Mouse (Mus musculus) forebrain, embryonic 16.5 days (tissue): Measurements from ENCODE around the gene Mc1r. TPM values are rescaled to one million over a fixed set of nuclear protein-coding genes. Genes with fewer than 3 reads are reported as not detected.
"Not testable (repeated sequence)": the region's sequence is repeated elsewhere in the genome, so short reads cannot be mapped to it uniquely, and the experiment has no call there.

Experiments used
- ATAC-seq: fragments of 200-750 bp; cut with Nextera tagmentation; 2 replicates; pipeline ENCODE4 v1.8.0; 2017; ENCODE audit warnings: mild to moderate bottlenecking, moderate library complexity
- H3K27ac ChIP-seq: fragments of 300-500 bp; sonication (generic); 2 replicates; pipeline ENCODE4 v1.5.1; 2014; ENCODE audit warnings: low read length, control low read depth
- H3K27me3 ChIP-seq: fragments of 300-500 bp; sonication (generic); replicated peaks from 2 replicates; pipeline ENCODE4 v1.6.1; 2014; ENCODE audit warnings: low read length; ENCODE audit not compliant: control insufficient read depth, insufficient read depth
- H3K36me3 ChIP-seq: fragments of 300-500 bp; sonication (generic); 2 replicates; pipeline ENCODE4 v1.6.1; 2014; ENCODE audit not compliant: control insufficient read depth, insufficient read depth
- H3K4me1 ChIP-seq: fragments of 300-500 bp; sonication (generic); replicated peaks from 2 replicates; pipeline ENCODE4 v1.6.1; 2014; ENCODE audit warnings: low read length; ENCODE audit not compliant: control insufficient read depth, insufficient read depth
- H3K4me2 ChIP-seq: fragments of 300-500 bp; sonication (generic); 2 replicates; pipeline ENCODE4 v1.6.1; 2014; ENCODE audit warnings: mild to moderate bottlenecking, low read length, control low read depth
- H3K4me3 ChIP-seq: fragments of 300-500 bp; sonication (generic); replicated peaks from 2 replicates; pipeline ENCODE4 v1.5.1; 2014; ENCODE audit warnings: mild to moderate bottlenecking, low read length, control low read depth
- H3K9ac ChIP-seq: fragments of 300-500 bp; sonication (generic); replicated peaks from 2 replicates; pipeline ENCODE4 v1.6.1; 2014; ENCODE audit warnings: low read depth, low read length, control low read depth
- H3K9me3 ChIP-seq: fragments of 300-500 bp; sonication (generic); 2 replicates; pipeline ENCODE4 v1.6.1; 2016; ENCODE audit warnings: low read length; ENCODE audit not compliant: control insufficient read depth
- WGBS: fragments of 180-500 bp; shearing (Covaris S2); extraction: QIAGEN DNeasy Blood & Tissue Kit; methylation state at CpG from one replicate; pipeline ENCODE4 v1.1.7; 2014; 5-methylcytosine and 5-hydroxymethylcytosine counted together
- polyA plus RNA-seq: library from polyadenylated mRNA; unstranded; fragments of >200 nt; fragmentation: Nextera tagmentation; extraction: Ambion mirVana; gene quantifications from 2 replicates; pipeline ENCODE4 v1.2.1, GENCODE M21; 2015

The Mc1r gene
- polyA plus RNA-seq, 1 experiment from 2014 or later = 0.09 TPM

GRCm38 (mm10) chr8:123442351-123442750, 35.4 kb downstream of the Mc1r start:
- H3K4me3 ChIP-seq = peak overlapping the region; percentile 84; the same call in 1 of the 2 replicates
- 81% methylated on average over 5 of the region's 5 CpGs for WGBS
- peaks cover 12% of the 10 kb centered on the region for H3K4me1 ChIP-seq
- H3K27me3 ChIP-seq = no peaks in the 10 kb centered on the region
- H3K36me3 ChIP-seq = no peaks in the 10 kb centered on the region
- peak overlapping the region; percentile 83 for H3K4me2 ChIP-seq
- no peak overlapping the region for H3K27ac ChIP-seq
- H3K9me3 ChIP-seq = no peaks in the 10 kb centered on the region
- no peak overlapping the region for H3K9ac ChIP-seq
- no peak for ATAC-seq

DNA sequence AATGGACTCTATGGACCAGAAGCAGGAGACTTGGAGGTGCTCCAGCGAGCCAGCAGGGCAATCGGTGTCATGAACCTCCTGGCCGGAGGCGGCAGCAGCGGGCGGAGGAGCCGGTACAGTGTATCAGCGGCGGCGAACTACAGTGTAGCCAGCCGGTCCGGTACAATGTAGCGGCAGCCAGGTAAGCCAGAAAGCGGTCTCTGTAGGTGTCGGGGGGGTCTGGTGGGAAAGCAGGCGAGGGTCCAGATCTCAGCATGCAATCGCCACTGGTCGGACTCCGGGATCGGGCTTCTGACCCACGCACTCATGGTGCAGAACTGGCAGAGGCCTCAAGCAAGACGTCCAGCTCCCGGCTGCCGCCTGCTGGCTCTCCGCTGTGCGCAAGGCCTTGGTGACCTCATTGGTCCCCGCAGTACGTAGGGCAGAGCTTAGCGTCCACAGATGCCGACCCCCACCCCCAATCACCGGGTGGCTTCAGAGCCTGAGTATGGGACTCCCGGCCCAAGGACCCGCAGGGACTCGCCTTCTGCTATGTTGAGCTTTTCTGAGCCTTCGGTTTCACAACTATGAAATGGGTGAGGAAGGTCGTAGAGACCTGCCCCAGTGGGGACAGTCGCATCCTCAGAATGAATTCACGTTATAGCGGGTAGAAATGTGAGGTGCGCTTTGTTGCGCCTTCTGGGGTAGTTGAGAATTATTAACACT, 36.1 kb downstream of the Mc1r start:
- no peaks in the 10 kb centered on the region for H3K27me3 ChIP-seq
- H3K36me3 ChIP-seq = no peaks in the 10 kb centered on the region
- peak overlapping the region; percentile 83 for H3K4me2 ChIP-seq
- peak overlapping the region; percentile 31 for H3K27ac ChIP-seq
- H3K4me3 ChIP-seq = peak overlapping the region; percentile 84
- peak; percentile 96 for ATAC-seq
- peak overlapping the region; percentile 83 for H3K9ac ChIP-seq
- H3K4me1 ChIP-seq = peaks cover 12% of the 10 kb centered on the region
- no peaks in the 10 kb centered on the region for H3K9me3 ChIP-seq
- under 1% methylated on average over 41 of the region's 41 CpGs for WGBS

DNA sequence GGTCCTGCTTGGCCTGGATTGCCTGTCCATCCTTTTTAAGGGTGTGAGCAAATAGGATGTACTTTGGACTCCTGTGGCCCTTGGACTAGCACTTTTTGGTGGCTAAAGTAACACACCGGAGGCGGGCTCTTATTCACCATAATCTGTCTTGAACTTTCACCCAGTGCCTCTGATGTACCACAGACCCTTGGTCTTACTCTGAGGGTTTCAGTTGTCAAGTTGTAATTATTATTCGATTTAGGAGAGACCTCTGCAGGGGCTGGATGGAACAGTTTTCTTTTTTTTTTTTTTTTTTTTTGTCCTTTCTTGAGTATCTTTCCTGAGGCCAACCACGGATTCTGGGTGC, 36.6 kb downstream of the Mc1r start:
- H3K27ac ChIP-seq = no peak overlapping the region; the same call in 1 of the 2 replicates
- no peaks in the 10 kb centered on the region for H3K27me3 ChIP-seq
- H3K4me1 ChIP-seq = peaks cover 12% of the 10 kb centered on the region
- no peaks in the 10 kb centered on the region for H3K36me3 ChIP-seq
- 19% methylated on average over 4 of the region's 4 CpGs for WGBS
- H3K4me3 ChIP-seq = peak overlapping the region; percentile 84
- peak overlapping the region; percentile 83 for H3K9ac ChIP-seq
- ATAC-seq = no peak
- peak overlapping the region; percentile 83 for H3K4me2 ChIP-seq
- no peaks in the 10 kb centered on the region for H3K9me3 ChIP-seq

DNA sequence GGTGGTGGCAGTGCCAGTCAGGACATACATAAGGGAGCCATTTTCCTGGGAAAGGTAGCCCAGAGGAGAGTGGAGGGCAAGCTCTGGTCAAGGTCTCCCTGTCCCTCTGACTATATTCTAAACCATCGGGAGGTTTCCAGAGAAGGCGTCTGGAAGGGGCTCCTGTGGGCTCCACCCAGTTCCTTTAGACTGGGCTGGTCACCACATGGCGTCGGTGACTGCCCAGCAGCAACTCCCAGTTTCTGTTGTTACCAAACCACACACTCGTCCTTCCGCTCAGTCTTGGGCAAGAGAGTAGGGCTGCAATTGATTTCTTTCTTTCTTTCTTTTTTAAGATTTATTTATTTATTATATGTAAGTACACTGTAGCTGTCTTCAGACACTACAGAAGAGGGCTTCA, 37.2 kb downstream of the Mc1r start:
- no peak overlapping the region for H3K27ac ChIP-seq
- H3K36me3 ChIP-seq = no peaks in the 10 kb centered on the region
- no peak overlapping the region for H3K4me3 ChIP-seq
- no peaks in the 10 kb centered on the region for H3K9me3 ChIP-seq
- peaks cover 12% of the 10 kb centered on the region for H3K4me1 ChIP-seq
- no peak overlapping the region for H3K9ac ChIP-seq
- peak overlapping the region; percentile 83 for H3K4me2 ChIP-seq
- 92% methylated on average over 6 of the region's 6 CpGs for WGBS
- no peak for ATAC-seq
- no peaks in the 10 kb centered on the region for H3K27me3 ChIP-seq

DNA sequence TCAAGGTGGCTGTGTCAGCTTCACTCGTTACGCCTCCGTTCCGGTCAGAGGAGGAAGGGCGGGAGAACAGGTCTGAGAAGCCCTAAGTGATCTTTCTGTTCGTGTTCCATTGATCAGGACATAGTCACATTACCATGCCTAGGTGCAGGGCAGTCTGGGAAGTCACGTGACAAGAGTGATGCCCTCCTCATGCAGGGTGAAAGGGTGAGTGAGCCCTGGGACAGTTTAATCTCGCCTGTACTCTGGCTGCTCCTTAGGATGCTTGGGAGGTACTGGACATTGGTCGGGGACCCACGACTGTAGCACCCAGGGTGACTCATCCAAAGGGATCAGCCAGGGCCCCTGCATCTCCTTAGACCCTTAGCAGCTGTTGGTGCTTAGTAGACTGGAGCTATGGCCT, 39.1 kb downstream of the Mc1r start:
- no peak for ATAC-seq
- Histone ChIP-seq H3K4me2 (no peak overlapping the region), H3K27me3 (no peaks in the 10 kb centered on the region), H3K4me1 (peaks cover 12% of the 10 kb centered on the region), H3K27ac (no peak overlapping the region), H3K4me3 (no peak overlapping the region), H3K9me3 (no peaks in the 10 kb centered on the region), H3K9ac (no peak overlapping the region), H3K36me3 (no peaks in the 10 kb centered on the region)
- 92% methylated on average over 10 of the region's 10 CpGs for WGBS

DNA sequence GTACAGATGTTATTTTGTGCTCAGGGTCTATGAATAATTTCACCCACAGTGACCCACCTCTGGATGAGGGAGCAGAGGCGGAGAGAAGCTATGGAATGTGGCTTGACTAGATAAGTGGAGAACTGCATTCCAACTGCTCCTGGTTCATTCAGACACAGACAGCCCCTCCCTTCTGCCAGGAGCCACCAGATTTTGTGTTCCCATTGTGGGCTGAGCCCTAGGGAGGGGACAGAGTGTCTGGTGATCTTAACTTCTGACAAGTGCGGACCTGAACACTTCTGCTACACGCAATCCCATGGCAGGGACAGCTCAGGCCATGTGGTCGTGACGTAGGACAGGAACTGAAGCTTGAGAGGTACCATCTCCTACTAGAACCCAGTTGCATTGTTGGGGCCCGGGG, 39.9 kb downstream of the Mc1r start:
- Histone ChIP-seq H3K9ac (no peak overlapping the region), H3K9me3 (no peaks in the 10 kb centered on the region), H3K4me3 (no peak overlapping the region), H3K4me1 (peaks cover 12% of the 10 kb centered on the region), H3K27me3 (no peaks in the 10 kb centered on the region), H3K27ac (no peak overlapping the region), H3K4me2 (no peak overlapping the region), H3K36me3 (no peaks in the 10 kb centered on the region)
- no peak for ATAC-seq
- WGBS = 95% methylated on average over 6 of the region's 6 CpGs

- H3K36me3 ChIP-seq = peaks cover 16% of the 10 kb centered on the region
Observed at GRCm38 (mm10) chr8:123450783-123451182, 43.9 kb downstream of the Mc1r start.

GRCm38 (mm10) chr8:123451747-123452146, 44.8 kb downstream of the Mc1r start:
- peaks cover 16% of the 10 kb centered on the region for H3K36me3 ChIP-seq
- not testable (repeated sequence) for H3K9me3 ChIP-seq

More at GRCm38 (mm10) chr8:123450783-123451182, 43.9 kb downstream of the Mc1r start:
- H3K27ac ChIP-seq = no peak overlapping the region
- H3K4me2 ChIP-seq = no peak overlapping the region
- H3K27me3 ChIP-seq = no peaks in the 10 kb centered on the region
- no peak overlapping the region for H3K9ac ChIP-seq
- no peak for ATAC-seq
- WGBS = 91% methylated on average over 5 of the region's 5 CpGs
- no peaks in the 10 kb centered on the region for H3K4me1 ChIP-seq
- no peak overlapping the region for H3K4me3 ChIP-seq
- H3K9me3 ChIP-seq = no peaks in the 10 kb centered on the region

GRCm38 (mm10) chr8:123452149-123452548, 45.2 kb downstream of the Mc1r start:
- Histone ChIP-seq H3K36me3 (peaks cover 16% of the 10 kb centered on the region), H3K27ac (no peak overlapping the region), H3K27me3 (no peaks in the 10 kb centered on the region), H3K9me3 (no peaks in the 10 kb centered on the region), H3K4me1 (no peaks in the 10 kb centered on the region), H3K9ac (no peak overlapping the region), H3K4me2 (no peak overlapping the region), H3K4me3 (no peak overlapping the region)
- ATAC-seq = no peak
- 83% methylated on average over 4 of the region's 4 CpGs for WGBS

More at GRCm38 (mm10) chr8:123451747-123452146, 44.8 kb downstream of the Mc1r start:
- not testable (repeated sequence) for H3K27me3 ChIP-seq, H3K4me2 ChIP-seq, H3K4me3 ChIP-seq, H3K4me1 ChIP-seq, H3K9ac ChIP-seq, ATAC-seq, H3K27ac ChIP-seq
- WGBS = 92% methylated on average over 12 of the region's 12 CpGs

GRCm38 (mm10) chr8:123453291-123453690, 46.4 kb downstream of the Mc1r start:
- Histone ChIP-seq H3K9ac (no peak overlapping the region), H3K27me3 (no peaks in the 10 kb centered on the region), H3K4me2 (no peak overlapping the region), H3K9me3 (no peaks in the 10 kb centered on the region), H3K27ac (no peak overlapping the region), H3K36me3 (peaks cover 19% of the 10 kb centered on the region), H3K4me1 (no peaks in the 10 kb centered on the region), H3K4me3 (no peak overlapping the region)
- ATAC-seq = no peak
- WGBS = 82% methylated on average over 7 of the region's 7 CpGs
